Mouse (Mus musculus) cortical plate, adult 2 months (tissue): Measurements from ENCODE around the gene Osbpl7. TPM values are rescaled to one million over a fixed set of nuclear protein-coding genes. Genes with fewer than 3 reads are reported as not detected.

Experiments
- H3K27ac ChIP-seq: fragments of 200-500 bp; 2 replicates; pipeline ENCODE4 v1.5.1; 2012; ENCODE audit warnings: low read length, control low read depth, inconsistent platforms; ENCODE audit not compliant: insufficient read depth
- H3K4me1 ChIP-seq: fragments of 200-500 bp; 2 replicates; pipeline ENCODE4 v1.6.1; 2011; ENCODE audit warnings: low read length; ENCODE audit not compliant: control insufficient read depth, insufficient read depth
- H3K4me3 ChIP-seq: fragments of 200-500 bp; 2 replicates; pipeline ENCODE4 v1.5.1; 2011; ENCODE audit warnings: mild to moderate bottlenecking, low read length, control low read depth; ENCODE audit not compliant: insufficient read depth
- CTCF ChIP-seq: fragments of 200-500 bp; IDR thresholded peaks from 2 replicates; pipeline ENCODE4 v1.5.1; 2011; ENCODE audit warnings: mild to moderate bottlenecking, control low read depth, low read length; ENCODE audit not compliant: insufficient read depth; ENCODE audit errors: extremely low read depth
- POLR2A ChIP-seq: fragments of 200-500 bp; IDR thresholded peaks from 2 replicates; pipeline ENCODE4 v1.6.1; 2011; ENCODE audit warnings: mild to moderate bottlenecking, low read length, control low read depth; ENCODE audit not compliant: insufficient read depth; ENCODE audit errors: extremely low read depth
- polyA plus RNA-seq: library from polyadenylated mRNA; depleted of rRNA; stranded (reverse); fragments of >200 nt; gene quantifications from 2 replicates; pipeline ENCODE4 v1.2.3, GENCODE M21; 2012

Osbpl7 gene
- polyA plus RNA-seq, 1 experiment = 14.1 TPM

DNA sequence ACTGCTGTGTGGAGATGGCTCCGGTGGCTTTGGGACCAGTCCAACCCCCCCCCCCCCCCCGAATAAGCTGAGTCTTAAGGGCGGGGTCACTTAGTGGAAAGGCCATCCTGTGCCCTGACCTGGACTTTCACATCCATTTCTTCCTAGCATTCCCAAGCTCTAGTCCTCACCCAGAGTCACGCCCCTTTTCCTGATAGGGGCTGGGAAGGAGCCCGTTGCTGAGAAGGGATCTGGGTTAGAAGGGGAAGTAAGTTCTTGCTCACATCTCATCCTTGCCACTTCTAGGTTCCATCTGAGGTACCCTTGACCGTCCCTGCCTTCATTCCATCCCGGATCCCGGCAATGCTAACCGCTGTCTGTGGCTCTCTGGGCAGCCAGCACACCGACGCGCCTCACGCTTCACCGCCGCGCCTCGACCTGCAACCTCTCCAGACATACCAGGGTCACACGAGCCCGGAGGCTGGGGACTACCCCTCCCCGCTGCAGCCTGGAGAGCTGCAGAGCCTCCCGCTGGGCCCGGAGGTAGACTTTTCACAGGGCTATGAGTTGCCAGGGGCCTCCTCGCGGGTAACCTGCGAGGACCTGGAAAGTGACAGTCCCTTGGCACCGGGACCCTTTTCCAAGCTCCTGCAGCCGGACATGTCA, 29.2 kb upstream of the Osbpl7 start:
- Histone ChIP-seq H3K27ac (no peak overlapping the region), H3K4me1 (no peaks in the 10 kb centered on the region), H3K4me3 (no peak overlapping the region; the same call in 1 of the 2 replicates)
- TF ChIP-seq CTCF (no peak), POLR2A (no peak)

DNA sequence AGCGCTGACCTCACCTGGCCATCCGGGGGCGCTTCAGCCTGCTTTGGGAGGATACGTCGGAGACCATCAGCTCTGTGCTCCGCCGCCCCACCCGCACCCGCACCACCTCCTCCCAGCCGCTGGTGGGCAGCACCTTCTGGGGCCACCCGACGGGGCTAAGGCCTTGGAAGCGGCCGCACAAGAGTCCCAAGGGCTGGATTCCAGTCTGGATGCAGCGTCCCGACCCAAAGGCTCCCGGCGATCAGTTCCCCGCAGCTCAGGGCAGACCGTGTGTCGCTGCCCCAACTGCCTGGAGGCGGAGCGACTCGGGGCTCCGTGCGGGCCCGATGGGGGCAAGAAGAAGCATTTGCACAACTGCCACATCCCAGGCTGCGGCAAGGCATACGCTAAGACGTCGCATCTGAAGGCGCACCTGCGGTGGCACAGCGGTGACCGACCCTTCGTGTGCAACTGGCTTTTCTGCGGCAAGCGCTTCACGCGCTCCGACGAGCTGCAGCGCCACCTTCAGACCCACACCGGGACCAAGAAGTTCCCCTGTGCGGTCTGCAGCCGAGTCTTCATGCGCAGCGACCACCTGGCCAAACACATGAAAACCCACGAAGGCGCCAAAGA, 28.4 kb upstream of the Osbpl7 start:
- H3K4me3 ChIP-seq = peak overlapping the region; percentile 42
- no peaks in the 10 kb centered on the region for H3K4me1 ChIP-seq
- TF ChIP-seq POLR2A = no peak
- TF ChIP-seq CTCF = peak; percentile 61
- no peak overlapping the region for H3K27ac ChIP-seq

DNA sequence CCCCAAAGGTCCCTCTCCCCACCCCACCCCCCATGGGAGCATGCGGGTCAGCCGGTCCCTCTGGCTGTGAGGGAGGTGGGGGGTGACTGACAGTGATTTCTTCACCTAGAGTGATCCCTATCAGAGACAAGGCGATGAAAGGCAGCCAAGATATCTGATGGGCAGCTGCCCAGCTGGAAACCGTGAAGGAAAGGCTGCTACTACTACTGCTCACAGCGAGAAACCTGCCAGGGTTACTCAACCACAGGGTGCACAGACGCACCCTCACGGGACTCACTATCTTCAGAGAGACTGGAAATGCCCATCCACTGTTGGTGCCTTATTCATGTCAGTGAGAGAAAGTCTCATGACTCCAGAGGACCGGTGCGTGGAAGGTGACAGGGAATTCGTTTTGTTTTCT, 25.5 kb upstream of the Osbpl7 start:
- TF ChIP-seq CTCF = no peak
- no peak for TF ChIP-seq POLR2A

DNA sequence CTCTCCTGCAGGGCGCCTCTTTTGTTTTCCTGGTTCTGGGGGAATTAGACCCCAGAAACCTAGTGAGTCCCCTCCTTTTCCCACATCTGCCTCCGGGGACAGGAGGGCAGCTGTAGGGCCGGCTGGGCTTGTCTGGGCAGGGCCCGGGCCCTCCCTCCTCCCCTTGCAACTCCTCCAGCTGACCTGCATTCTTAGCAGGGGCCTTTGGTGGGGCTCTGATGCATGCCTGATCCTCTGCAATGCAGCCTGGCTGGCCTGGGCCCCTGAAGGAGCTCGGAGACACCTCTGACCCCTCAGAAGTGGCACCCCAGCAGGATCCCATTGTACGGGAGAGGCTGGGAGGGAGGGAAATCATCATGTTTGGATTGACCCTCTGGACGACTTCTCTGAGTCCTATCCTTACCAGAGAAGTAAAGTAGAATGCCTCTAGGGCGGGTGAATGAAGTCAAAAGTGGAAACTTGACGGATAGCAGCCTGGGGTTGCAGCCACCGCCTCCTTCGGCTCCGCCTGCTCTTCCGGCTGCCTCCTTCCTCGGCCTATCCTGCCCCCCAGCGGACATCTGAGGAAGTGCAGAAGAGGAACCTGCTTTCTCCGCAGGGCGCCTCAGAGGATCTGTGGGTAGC, 24.6 kb upstream of the Osbpl7 start:
- TF ChIP-seq CTCF = peak; percentile 87
- TF ChIP-seq POLR2A = no peak
- Histone ChIP-seq H3K4me3 (no peak overlapping the region), H3K27ac (no peak overlapping the region), H3K4me1 (0 out of 2 replicates have a peak, but pooled peaks cover 2% of the 10 kb centered on the region)

More for the DNA sequence above, 25.5 kb upstream of the Osbpl7 start:
- H3K4me3 ChIP-seq = no peak overlapping the region
- no peaks in the 10 kb centered on the region for H3K4me1 ChIP-seq
- no peak overlapping the region for H3K27ac ChIP-seq

DNA sequence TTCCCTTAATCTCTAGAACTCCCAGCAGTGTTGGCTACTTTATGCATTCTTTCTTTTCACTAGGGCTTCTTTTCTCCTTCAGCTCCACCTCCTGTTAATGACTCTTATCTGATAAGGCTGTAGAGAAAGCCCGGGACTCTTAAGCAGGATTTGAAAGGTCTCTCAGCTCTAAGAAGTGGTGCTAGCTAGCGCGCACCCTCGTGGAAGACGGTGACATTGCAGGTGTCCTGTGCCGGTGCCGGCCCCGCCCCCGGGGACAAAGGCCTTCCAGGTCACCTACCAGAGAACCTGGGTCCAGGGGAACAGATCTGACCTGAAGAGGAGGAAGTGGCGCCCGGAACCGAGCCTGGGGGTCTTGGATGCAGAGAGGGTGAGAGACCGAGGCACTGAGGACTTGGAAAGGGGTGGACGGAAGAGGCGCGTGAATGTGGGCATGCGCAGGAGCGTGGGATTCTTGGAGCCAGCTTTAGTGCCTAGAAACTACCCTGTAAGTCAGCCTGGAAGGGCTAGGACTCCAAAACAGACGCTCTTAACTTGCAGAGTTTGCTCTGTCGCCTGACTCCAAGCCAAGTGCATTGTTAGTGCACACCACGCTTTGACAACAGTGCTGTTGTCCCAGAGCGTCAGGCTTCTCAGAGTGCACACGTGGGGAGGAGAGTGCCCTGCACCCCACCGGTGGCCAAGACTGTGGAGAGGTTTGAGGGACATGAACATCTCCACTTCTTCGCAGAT, 20.6 kb upstream of the Osbpl7 start, which contains the start of gene Scrn2:
TSS of gene Scrn2 (plus strand) at position 253 of the 732 bp plus-strand sequence.
- 0 out of 2 replicates have a peak, but pooled peaks cover 2% of the 10 kb centered on the region for H3K4me1 ChIP-seq
- H3K4me3 ChIP-seq = peak within 1 kb of the TSS; percentile 44
- TF ChIP-seq CTCF = peak; percentile 67
- no peak for TF ChIP-seq POLR2A
- no peak within 1 kb of the TSS for H3K27ac ChIP-seq

DNA sequence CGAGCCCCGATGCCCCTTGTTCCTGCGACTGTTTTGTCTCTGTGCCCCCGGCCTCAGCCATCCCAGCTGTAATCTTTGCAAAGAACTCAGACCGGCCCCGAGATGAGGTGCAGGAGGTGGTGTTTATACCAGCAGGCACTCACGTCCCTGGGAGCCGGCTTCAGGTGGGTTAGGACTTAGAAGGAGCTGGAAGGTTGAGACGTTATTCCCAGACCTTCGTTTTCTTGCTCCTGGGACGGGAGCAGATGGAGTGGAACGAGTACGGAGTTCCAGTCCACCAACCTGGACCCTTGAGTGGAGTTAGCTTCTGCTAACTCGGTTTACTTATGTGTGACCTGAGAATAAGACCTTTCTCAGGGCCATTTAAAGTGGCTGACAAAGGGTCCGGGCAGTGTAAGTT, 20.0 kb upstream of the Osbpl7 start:
- Histone ChIP-seq H3K27ac (no peak overlapping the region), H3K4me1 (0 out of 2 replicates have a peak, but pooled peaks cover 2% of the 10 kb centered on the region), H3K4me3 (peak overlapping the region; percentile 44)
- TF ChIP-seq CTCF = no peak
- TF ChIP-seq POLR2A = no peak

DNA sequence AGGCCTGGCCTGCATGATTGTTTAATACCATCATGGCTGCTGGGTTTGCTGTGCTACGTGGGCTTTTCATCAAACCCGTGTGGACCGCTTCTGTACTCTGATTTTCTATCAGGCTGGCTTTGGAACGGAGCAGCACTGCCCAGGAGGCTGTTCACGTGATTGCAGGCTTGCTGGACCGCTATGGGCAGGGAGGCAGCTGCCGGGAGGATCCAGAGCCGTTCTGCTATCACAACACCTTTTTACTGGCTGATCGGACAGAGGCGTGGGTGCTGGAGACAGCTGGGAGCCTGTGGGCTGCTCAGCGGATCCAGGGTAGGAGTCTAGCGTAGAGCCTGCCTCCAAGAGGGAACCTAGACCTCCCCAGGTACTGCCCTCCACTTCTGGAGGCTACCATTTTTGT, 18.5 kb upstream of the Osbpl7 start:
- H3K27ac ChIP-seq = no peak overlapping the region
- TF ChIP-seq CTCF (no peak), POLR2A (no peak)
- 0 out of 2 replicates have a peak, but pooled peaks cover 2% of the 10 kb centered on the region for H3K4me1 ChIP-seq

DNA sequence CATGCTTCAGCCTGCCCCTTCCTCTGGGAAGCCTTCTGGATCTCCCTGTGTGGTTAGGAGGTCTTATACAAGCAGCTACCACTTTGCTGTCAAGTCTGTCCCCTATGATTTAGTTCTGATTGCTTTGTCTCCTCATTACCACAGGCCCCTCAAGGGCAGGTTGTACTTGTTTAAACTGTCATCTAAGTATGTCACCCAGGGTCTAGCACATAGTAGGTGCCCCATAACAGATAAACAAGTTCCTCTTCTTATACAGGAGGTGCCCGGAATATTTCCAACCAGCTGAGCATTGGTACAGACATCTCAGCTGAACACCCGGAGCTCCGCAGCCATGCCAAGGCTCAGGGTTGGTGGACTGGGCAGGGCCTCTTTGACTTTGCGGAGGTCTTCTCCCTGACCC, 17.9 kb upstream of the Osbpl7 start:
- H3K4me3 ChIP-seq = no peak overlapping the region
- H3K4me1 ChIP-seq = 0 out of 2 replicates have a peak, but pooled peaks cover 2% of the 10 kb centered on the region
- no peak overlapping the region for H3K27ac ChIP-seq
- TF ChIP-seq CTCF (no peak), POLR2A (no peak)

More for the DNA sequence above, 18.5 kb upstream of the Osbpl7 start:
- no peak overlapping the region for H3K4me3 ChIP-seq

DNA sequence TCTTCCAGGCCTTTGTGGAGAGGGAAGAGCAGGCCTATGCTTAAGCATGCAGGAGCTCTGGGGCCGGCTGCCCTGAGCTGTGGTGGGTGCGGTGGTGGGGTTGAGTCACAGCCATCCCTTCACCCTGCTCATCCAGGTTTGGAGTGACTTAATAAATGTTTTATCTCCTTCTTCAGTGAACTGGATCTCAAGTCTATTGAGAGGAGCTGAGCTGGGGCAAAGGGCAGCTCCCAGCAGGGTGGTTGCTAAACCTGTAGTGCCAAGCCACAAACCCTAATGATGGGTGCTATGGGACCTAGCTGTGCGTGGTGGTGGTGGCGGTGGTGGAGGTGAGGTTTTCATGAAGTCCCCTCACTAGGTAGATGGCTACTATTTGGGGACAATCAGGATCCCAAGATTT, 16.6 kb upstream of the Osbpl7 start:
- no peak overlapping the region for H3K27ac ChIP-seq
- no peak for TF ChIP-seq POLR2A
- no peak for TF ChIP-seq CTCF
- no peak overlapping the region for H3K4me3 ChIP-seq
- H3K4me1 ChIP-seq = 0 out of 2 replicates have a peak, but pooled peaks cover 2% of the 10 kb centered on the region
